ENCODE assay signal across 14 mouse cellular contexts in genomic region chr10:94794666-94795244, GRCm38 (mm10).
"Had no signal": no experiment of that assay in that cellular context is flagged by ENCODE, and none has a peak within 500 bp of the region (broad histone marks: within the 10 kb centered on the region; RNA-seq: fewer than 3 reads in every experiment).

No protein-coding gene starts in this region.

- H3K4me1 ChIP-seq: limb, embryonic 15.5 days; neural tube, embryonic 12.5 days had no signal

- H3K27me3 ChIP-seq: limb, embryonic 15.5 days; liver, embryonic 12.5 days; megakaryocyte, embryonic 14.5 days; midbrain, embryonic 15.5 days; neural tube, embryonic 12.5 days had no signal

- H3K9me3 ChIP-seq: limb, embryonic 15.5 days; liver, embryonic 12.5 days; megakaryocyte, embryonic 14.5 days; midbrain, embryonic 15.5 days; neural tube, embryonic 12.5 days had no signal

- H3K9ac ChIP-seq: limb, embryonic 15.5 days; liver, embryonic 12.5 days; lung, embryonic 14.5 days; midbrain, embryonic 15.5 days; neural tube, embryonic 12.5 days had no signal

- ATAC-seq: liver, embryonic 12.5 days; midbrain, embryonic 15.5 days had no signal

- H3K27ac ChIP-seq: limb, embryonic 15.5 days; liver, embryonic 12.5 days; midbrain, embryonic 15.5 days; neural tube, embryonic 12.5 days; stomach, postnatal 0 days had no signal

- H3K4me2 ChIP-seq: limb, embryonic 15.5 days; liver, embryonic 12.5 days; lung, embryonic 14.5 days; midbrain, embryonic 11.5 days; midbrain, embryonic 15.5 days; neural tube, embryonic 12.5 days had no signal

- H3K4me3 ChIP-seq: limb, embryonic 15.5 days; liver, embryonic 12.5 days; megakaryocyte, embryonic 14.5 days; midbrain, embryonic 15.5 days; neural tube, embryonic 12.5 days had no signal

- DNase-seq: kidney, postnatal 10 days; kidney, postnatal 4 days; lung, embryonic 14.5 days; lung, postnatal 10 days; lung, postnatal 4 days; retina, postnatal 1 day; thymus, postnatal 14 days had no signal
